25 mouse cellular contexts compared by ENCODE assay signal in the genomic region with DNA sequence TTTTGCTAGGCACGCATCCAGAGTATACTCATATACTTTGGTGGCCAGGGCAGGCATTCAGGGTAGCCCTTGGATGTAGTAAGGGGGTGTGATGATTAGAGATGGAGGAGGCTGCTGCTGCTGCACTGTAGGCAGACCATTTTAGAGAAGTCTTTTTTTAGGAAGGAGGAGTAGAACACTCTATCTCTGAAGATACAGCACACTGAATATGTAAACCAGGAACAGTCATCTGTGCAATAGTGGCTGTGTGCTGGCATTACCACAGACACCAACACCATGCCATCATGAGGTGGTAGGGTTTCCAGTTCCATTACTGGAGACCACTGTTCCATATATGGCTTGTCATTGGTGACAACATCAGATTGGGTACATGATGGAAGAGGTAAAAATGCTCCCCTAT.
DNase-seq lines count a peak whose midpoint lies in the region; ATAC-seq lines count a peak whose summit lies in the region.
"Had no signal": no experiment of that assay in that cellular context is flagged by ENCODE, and none has a peak within 500 bp of the region (broad histone marks: within the 10 kb centered on the region; RNA-seq: fewer than 3 reads in every experiment).

No protein-coding gene starts in this region.

- DNase-seq in frontal cortex, postnatal 10 days (ENCODE audit: low spot score in 2 of 2), result no peak
- DNase-seq in heart, adult 18-20 months, result no peak
- no peak for DNase-seq in lung, postnatal 25 days (ENCODE audit: low spot score)
- peak; percentile 8 for DNase-seq in splenic B cell, adult 2 months (ENCODE audit: low read depth, low spot score)
- no peak for DNase-seq in cerebellum, adult 9-11 months
- DNase-seq: adrenal gland, postnatal 36 days; cerebellum, adult 11-12 months; cerebellum, postnatal 14 days; gastrocnemius, postnatal 10 days; kidney, adult 2 months; kidney, postnatal 14 days; layer of hippocampus, postnatal 36 days; right cerebral cortex, postnatal 14 days had no signal

- H3K4me2 ChIP-seq in heart, embryonic 12.5 days, result no peak overlapping the region
- H3K4me2 ChIP-seq in lung, embryonic 16.5 days (ENCODE audit: low read depth, low read length), result no peak overlapping the region
- H3K4me2 ChIP-seq: embryonic facial prominence, embryonic 12.5 days; forebrain, embryonic 13.5 days; hindbrain, embryonic 14.5 days; midbrain, embryonic 13.5 days; neural tube, embryonic 12.5 days had no signal

- H3K27ac ChIP-seq in heart, embryonic 12.5 days (ENCODE audit: poor library complexity, severe bottlenecking), result peak overlapping the region; percentile 46
- H3K27ac ChIP-seq in lung, embryonic 16.5 days (ENCODE audit: low read length), result peak overlapping the region; percentile 56; the same call in 1 of the 2 replicates
- H3K27ac ChIP-seq: embryonic facial prominence, embryonic 12.5 days; forebrain, embryonic 13.5 days; hindbrain, embryonic 14.5 days; midbrain, embryonic 13.5 days; neural tube, embryonic 12.5 days had no signal

- 75% methylated on average over 1 of the region's 1 CpGs for WGBS in heart, embryonic 12.5 days
- 69% methylated on average over 1 of the region's 1 CpGs for WGBS in lung, embryonic 16.5 days

- peak; percentile 68 for ATAC-seq in frontal cortex, adult (ENCODE audit: low TSS enrichment)
- ATAC-seq in heart, embryonic 12.5 days (ENCODE audit: insufficient number of reproducible peaks, low FRiP score), result no peak
- ATAC-seq in lung, embryonic 16.5 days (ENCODE audit: low read depth), result no peak
- ATAC-seq: CD4-positive, CD25-positive, alpha-beta regulatory T cell, adult 4 months; forebrain, embryonic 13.5 days; inflammation-experienced regulatory T-cells, adult 6 months; midbrain, embryonic 13.5 days; Patski had no signal

- H3K4me1 ChIP-seq in heart, embryonic 12.5 days (replicated peaks), result peaks cover 79% of the 10 kb centered on the region
- peaks cover 28% of the 10 kb centered on the region for H3K4me1 ChIP-seq in lung, embryonic 16.5 days (replicated peaks; ENCODE audit: control insufficient read depth, insufficient read depth, low read length)

- no peak overlapping the region for H3K9ac ChIP-seq in heart, embryonic 12.5 days
- no peak overlapping the region for H3K9ac ChIP-seq in lung, embryonic 16.5 days (ENCODE audit: low read length)
- H3K9ac ChIP-seq: embryonic facial prominence, embryonic 12.5 days; forebrain, embryonic 13.5 days; hindbrain, embryonic 14.5 days; midbrain, embryonic 13.5 days; neural tube, embryonic 12.5 days had no signal

- H3K4me3 ChIP-seq in heart, embryonic 12.5 days, result no peak overlapping the region
- H3K4me3 ChIP-seq in lung, embryonic 16.5 days (ENCODE audit: low read length), result no peak overlapping the region
- H3K4me3 ChIP-seq: embryonic facial prominence, embryonic 12.5 days; erythroblast, embryonic 14.5 days; forebrain, embryonic 13.5 days; midbrain, embryonic 13.5 days; neural tube, embryonic 12.5 days had no signal

- H3K27me3 ChIP-seq in heart, embryonic 12.5 days (replicated peaks), result no peaks in the 10 kb centered on the region
- H3K27me3 ChIP-seq in lung, embryonic 16.5 days (ENCODE audit: control insufficient read depth, insufficient read depth, low read depth, low read length), result no peaks in the 10 kb centered on the region
- H3K27me3 ChIP-seq in splenic B cell, adult 2 months (ENCODE audit: control insufficient read depth, insufficient read depth, low read length, poor library complexity, severe bottlenecking), result no peaks in the 10 kb centered on the region
- H3K27me3 ChIP-seq: embryonic facial prominence, embryonic 12.5 days; forebrain, embryonic 13.5 days; midbrain, embryonic 13.5 days; neural tube, embryonic 12.5 days; Patski had no signal

- H3K36me3 ChIP-seq in heart, embryonic 12.5 days, result no peaks in the 10 kb centered on the region
- no peaks in the 10 kb centered on the region for H3K36me3 ChIP-seq in lung, embryonic 16.5 days (ENCODE audit: control insufficient read depth, insufficient read depth, low read length)
- no peaks in the 10 kb centered on the region; the same call in 1 of the 2 replicates for H3K36me3 ChIP-seq in splenic B cell, adult 2 months (ENCODE audit: control insufficient read depth, insufficient read depth, low read length, poor library complexity, severe bottlenecking)
- H3K36me3 ChIP-seq: embryonic facial prominence, embryonic 12.5 days; midbrain, embryonic 13.5 days; neural tube, embryonic 12.5 days had no signal

- no peaks in the 10 kb centered on the region for H3K9me3 ChIP-seq in heart, embryonic 12.5 days (replicated peaks)
- H3K9me3 ChIP-seq in lung, embryonic 16.5 days (ENCODE audit: control insufficient read depth, low read length), result no peaks in the 10 kb centered on the region
- H3K9me3 ChIP-seq: embryonic facial prominence, embryonic 12.5 days; forebrain, embryonic 13.5 days; midbrain, embryonic 13.5 days; neural tube, embryonic 12.5 days had no signal
